Mouse (Mus musculus): ENCODE data around the gene Angptl1. TPM values are rescaled to one million over a fixed set of nuclear protein-coding genes. Genes with fewer than 3 reads are reported as not detected.

The Angptl1 gene
- 1 to 10 TPM; 2.4 to 2.5 TPM for total RNA-seq (2021)

DNA sequence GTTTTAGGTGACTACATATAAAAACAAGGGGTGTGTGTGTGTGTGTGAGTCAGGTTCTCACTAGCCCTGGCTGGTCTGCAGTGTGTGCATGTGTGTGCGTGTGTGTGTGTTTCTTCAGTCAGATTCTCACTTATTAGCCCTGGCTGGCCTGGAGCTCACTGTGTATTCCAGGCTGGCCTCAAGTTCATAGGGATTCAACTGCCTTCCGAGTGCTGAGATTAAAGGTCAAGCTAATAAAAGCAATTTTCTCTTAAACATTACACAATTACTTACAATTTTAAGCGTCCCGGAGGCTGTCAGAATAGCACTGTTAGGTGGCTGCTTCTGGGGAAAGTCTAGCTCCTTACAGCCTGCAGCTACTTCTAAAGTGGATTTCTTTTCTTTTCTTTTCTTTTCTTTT, at the start of gene Angptl1:
Angptl1 (plus strand) TSS at position 386 of the 400 bp plus-strand sequence.
- DNase-seq, result no peak
- intact Hi-C loops (cut with DNase I), result no loop called here

DNA sequence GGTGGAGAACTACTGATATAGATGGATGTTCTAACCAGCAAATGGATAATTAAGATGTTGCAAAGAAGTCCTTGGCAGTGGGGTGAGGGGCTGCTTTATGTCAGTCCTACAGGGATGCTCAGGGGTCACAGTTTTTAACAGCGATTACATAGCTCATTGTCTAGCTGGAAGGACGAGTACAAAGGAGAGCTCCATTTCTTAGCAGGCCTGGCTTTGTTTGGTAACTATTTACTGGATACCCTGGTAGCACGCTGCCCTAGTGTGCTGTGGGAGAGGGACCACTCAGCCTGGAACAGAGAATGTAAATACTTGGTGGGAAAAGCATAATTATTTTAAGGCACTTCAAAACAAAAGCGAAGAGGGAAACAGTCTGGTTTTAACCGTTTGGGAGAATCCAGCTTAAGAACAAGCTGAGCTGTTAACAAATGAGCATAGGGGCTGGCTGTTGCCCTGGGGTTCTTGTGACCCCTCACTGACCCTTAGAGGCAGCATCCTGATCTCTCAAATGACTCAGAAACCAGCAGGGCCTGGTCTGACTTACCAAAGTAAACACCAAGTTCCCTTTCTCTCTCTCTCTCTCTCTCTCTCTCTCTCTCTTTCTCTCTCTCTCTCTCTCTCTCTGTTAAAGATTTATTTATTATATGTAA, 48.4 kb upstream of the Angptl1 start:
- intact Hi-C loops (cut with DNase I), result no loop called here
- no peak for DNase-seq

- intact Hi-C loops (cut with DNase I), result no loop called here
- peak in 1 of 2 experiments; percentile 31 for DNase-seq
These were observed 42.1 kb upstream of the Angptl1 start for GRCm38 (mm10) chr1:156796251-156796650.

- intact Hi-C loops (cut with DNase I), result no loop called here
- DNase-seq, result no peak
These were observed 37.1 kb upstream of the Angptl1 start for GRCm38 (mm10) chr1:156801276-156801675.

- intact Hi-C loops (cut with DNase I), result no loop called here
- DNase-seq, result no peak
These were observed 30.0 kb upstream of the Angptl1 start for GRCm38 (mm10) chr1:156808332-156808731.

DNA sequence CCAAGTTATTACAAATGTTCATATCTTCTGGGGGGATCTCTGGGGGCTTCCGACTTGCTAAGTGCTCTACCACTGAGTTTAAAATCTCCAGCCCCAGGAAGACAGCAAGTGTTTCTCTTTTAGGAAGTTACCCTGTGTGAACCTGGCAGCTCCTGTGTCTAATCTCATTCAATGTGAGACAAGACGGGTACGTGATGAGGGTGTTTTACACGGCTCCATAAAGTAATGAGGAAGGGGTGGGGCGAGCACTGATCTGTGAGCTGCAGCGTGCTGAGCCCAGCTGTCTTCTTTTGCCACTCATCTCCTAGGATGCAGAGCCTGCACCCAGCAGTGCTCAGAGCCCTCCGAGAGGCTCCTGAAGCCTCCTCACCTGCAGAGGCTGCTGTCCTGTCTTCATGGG, 26.4 kb upstream of the Angptl1 start:
- intact Hi-C loops (cut with DNase I), result no loop called here
- no peak for DNase-seq

DNA sequence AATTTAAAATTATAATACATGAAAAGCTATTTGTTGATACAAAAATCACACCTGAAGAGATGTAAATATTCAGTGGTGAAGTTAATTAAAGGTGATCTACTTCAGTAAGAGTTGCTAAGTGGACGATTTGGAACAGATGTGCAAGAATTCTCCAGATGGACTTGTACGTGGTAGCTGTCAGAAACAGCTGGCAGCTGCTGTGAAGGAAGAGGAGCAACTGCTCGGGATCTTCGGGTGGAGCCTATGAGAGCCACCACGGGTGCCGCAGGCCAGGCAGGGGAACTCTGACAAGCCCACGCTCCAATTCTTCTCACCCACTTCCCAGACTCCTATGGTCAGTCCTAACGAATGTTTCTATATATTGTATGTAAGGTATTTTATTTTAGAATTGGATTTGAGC, 25.6 kb upstream of the Angptl1 start:
- intact Hi-C loops (cut with DNase I), result no loop called here

GRCm38 (mm10) chr1:156813485-156813884, 24.9 kb upstream of the Angptl1 start:
- no peak for DNase-seq
- intact Hi-C loops (cut with DNase I), result no loop called here

More for the DNA sequence above, 25.6 kb upstream of the Angptl1 start:
- peak in 1 of 2 experiments; percentile 15 for DNase-seq

- no peak for DNase-seq
- intact Hi-C loops (cut with DNase I), result no loop called here
These were observed 19.1 kb upstream of the Angptl1 start for GRCm38 (mm10) chr1:156819236-156819635.

- DNase-seq, result peak; percentile 67 to 68
- intact Hi-C loops (cut with DNase I), result no loop called here
These were observed 333 bp downstream of the Angptl1 start for GRCm38 (mm10) chr1:156838695-156839094.

- no peak for DNase-seq
- intact Hi-C loops (cut with DNase I), result no loop called here
These were observed 3.4 kb downstream of the Angptl1 start for GRCm38 (mm10) chr1:156841625-156842339.

DNA sequence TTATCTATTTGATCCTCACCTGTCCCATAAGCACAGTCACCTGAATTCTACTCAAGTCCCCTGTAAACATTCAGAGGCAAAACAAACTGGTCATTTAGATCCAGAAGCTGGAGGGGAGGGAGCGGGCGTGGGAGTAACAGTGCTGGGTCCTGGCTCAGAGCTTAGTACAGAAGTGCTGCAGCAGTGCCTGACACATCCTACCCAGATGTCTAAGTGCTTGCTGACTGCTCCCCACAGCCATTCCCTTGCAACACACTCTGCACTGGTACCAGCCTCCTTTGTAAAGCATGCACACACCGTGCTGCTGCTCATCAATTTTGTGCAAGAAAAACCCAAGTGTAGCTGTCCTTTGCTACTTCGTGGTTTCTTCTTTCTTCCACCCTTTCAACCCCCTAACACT, 8.7 kb downstream of the Angptl1 start:
- intact Hi-C loops (cut with DNase I), result no loop called here
- no peak for DNase-seq

DNA sequence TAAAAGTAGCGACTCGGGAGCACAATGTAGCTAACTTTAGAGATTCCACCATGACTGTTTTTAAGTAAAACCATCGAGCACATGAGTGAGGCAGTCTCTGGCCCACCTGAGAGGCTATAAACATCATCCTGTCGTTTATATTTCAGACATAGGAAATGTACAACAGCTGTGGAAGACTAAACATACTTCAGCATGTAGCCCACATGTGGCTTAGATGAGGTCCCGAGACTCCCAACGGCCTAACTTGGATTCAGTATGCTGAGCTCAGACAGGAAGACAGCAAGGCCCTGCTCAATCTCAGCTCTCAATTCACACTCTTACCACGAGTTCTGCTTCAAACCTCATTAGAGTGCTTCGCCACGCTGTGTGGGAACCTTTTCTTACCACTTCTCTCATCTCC, 14.0 kb downstream of the Angptl1 start:
- intact Hi-C loops (cut with DNase I), result no loop called here
- no peak for DNase-seq

DNA sequence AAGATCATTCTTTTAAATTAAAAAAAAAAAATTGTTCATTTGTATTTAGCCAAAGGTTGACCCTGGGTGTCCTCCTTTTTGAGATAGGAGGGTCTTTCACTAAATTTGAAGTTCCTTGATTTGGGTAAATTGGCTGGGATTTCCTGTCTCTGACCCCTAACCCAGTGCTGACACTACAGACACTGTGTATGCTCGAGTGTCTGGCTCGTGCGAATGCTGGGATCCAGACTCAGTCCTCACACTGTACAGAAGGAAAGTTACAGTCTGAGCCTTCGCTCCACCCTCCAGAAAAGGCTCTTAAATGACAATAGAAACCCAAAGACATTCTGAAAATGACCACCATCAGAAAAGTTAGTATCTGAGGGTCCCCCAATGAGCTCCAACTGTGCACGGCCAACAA, 14.5 kb downstream of the Angptl1 start:
- no peak for DNase-seq
- intact Hi-C loops (cut with DNase I), result no loop called here

DNA sequence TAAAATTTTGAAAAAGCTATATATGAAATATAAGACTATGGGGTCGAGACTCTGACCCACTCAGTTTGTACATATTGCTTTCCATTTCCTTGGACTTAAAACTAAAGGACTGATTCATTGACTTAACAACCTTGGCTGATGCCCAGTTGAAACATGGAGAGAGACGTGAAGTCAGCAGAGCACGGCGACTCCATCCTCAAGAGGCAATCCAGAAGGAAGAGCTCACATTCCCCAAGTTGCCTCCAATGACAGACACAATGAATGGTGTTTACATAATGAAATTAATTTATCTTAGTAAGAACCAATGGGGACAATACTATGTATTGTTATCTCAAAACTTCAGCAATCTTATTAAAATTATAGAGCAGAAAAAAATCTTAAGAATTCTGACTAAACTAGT, 16.2 kb downstream of the Angptl1 start:
- DNase-seq, result no peak
- intact Hi-C loops (cut with DNase I), result no loop called here

DNA sequence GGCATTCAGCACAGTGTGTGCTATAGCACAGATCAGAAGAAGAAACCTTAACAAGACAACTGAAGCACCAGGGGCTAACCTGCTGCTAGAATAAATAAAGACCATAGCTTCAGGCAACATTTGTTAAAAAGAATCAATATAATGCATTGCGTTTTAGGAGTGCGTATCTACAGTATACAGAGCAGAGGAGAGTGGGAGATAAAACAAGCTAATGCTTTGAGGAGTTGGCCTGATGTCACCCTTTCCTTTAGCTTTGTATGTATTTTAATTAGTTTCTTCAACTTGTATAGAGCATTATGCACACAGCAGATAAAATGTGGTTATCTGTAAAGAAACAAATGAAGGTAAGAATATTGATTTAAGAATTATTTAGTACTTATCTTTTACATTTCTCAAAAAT, 18.3 kb downstream of the Angptl1 start:
- no peak for DNase-seq

DNA sequence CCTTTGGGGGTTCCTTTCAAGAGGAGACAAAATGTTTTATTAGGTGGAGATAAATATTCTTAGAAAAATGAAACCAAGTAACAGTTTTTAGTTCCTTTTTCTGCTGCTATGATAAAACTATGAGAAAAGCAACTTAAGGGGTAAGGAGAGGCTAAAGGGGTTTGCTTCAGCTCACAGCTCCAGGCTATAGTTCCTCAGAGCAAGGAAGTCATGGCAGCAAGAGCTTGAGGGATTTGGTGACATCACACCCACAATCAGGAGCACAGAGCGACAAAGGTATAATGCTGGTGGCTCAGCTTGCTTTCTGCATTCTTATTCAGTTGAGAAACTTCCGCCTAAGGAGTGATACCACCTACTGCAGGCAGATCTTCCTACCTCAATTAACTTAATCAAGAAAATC, 20.8 kb downstream of the Angptl1 start:
- DNase-seq, result no peak
- intact Hi-C loops (cut with DNase I), result no loop called here

More for the DNA sequence above, 18.3 kb downstream of the Angptl1 start:
- intact Hi-C loops (cut with DNase I), result no loop called here

DNA sequence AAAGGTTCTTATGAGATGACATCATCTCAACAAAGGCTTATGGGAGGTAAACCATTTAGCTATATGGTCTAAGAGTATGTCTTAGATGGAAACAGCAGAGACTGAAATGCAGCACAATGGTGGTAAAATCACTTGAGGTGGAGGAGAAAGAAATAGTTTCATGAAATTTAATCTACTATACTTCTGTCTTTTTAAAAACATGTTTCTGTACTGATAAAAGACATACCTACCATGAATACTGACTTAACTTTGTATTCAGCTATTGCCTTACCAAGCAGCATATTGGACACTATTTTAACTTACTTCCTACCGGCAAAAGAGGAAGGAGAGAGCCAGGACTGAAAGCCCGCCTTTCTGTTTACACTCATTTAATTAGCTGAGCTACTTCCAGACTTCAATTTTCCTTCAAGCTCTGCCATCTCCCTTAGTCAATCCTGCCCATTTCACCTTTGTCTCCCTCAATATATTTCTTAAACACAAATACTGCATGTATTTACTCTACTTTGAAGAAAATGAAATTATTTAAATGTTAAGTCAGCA, 21.4 kb downstream of the Angptl1 start:
- intact Hi-C loops (cut with DNase I), result no loop called here
- DNase-seq, result no peak

DNA sequence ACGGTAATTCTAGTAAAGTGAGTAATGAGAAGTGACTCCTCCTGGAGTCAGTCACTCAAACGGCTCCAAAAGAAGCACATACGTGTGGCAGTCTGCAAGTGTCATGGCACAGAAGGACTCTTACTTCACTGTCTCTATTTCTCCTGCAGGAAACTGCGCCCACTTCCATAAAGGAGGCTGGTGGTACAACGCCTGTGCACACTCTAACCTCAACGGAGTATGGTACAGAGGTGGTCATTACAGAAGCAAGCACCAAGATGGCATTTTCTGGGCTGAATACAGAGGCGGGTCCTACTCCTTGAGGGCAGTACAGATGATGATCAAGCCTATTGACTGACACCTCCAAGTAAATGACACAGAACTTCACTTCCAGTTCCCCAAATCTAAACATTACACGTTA, 21.9 kb downstream of the Angptl1 start:
- no peak for DNase-seq
- intact Hi-C loops (cut with DNase I), result no loop called here

- intact Hi-C loops (cut with DNase I), result no loop called here
- no peak for DNase-seq
These were observed 23.2 kb downstream of the Angptl1 start for GRCm38 (mm10) chr1:156861475-156862043.

GRCm38 (mm10) chr1:156863726-156864125, 25.4 kb downstream of the Angptl1 start:
- intact Hi-C loops (cut with DNase I), result no loop called here
- DNase-seq, result no peak

DNA sequence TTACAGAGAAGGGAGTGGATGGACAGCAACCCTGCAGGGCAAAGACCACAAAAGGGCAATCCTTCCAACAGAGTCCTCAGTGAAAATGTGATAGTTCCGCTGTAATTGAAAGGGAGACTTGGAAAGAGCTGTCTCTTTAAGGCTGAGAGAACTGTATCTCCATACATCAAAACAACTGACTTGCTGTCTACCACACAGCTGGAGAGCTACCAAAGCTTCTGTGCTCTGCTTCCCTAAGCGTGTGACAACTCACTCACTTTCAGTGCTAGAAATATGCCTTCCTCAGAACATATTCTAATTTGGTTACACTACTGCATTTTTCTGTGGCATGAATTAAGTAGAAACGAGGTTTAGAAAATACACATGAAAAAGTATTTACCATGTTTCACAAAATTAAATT, 25.9 kb downstream of the Angptl1 start:
- intact Hi-C loops (cut with DNase I), result no loop called here
- no peak for DNase-seq
